Mouse (Mus musculus) midbrain, postnatal 0 days (tissue): ENCODE results near the gene Clcf1. TPM values are rescaled to one million over a fixed set of nuclear protein-coding genes. Genes with fewer than 3 reads are reported as not detected.

ENCODE experiments used
- ATAC-seq: fragments of 200-750 bp; cut with Nextera tagmentation; 2 replicates; pipeline ENCODE4 v1.8.0; 2017; ENCODE audit warnings: moderate number of reproducible peaks, mild to moderate bottlenecking, moderate TSS enrichment, moderate library complexity; ENCODE audit not compliant: low FRiP score
- DNase-seq: peaks from one replicate; pipeline ENCODE4 v3.0.0-alpha.2; 2015; ENCODE audit warnings: low spot score
- H3K27ac ChIP-seq: fragments of 300-500 bp; sonication (generic); 2 replicates; pipeline ENCODE4 v1.5.1; 2014; ENCODE audit warnings: low read depth, mild to moderate bottlenecking, low read length, mixed read lengths
- H3K27me3 ChIP-seq: fragments of 300-500 bp; sonication (generic); 2 replicates; pipeline ENCODE4 v1.6.1; 2014; ENCODE audit warnings: low read length, control low read depth, mixed read lengths; ENCODE audit not compliant: insufficient read depth
- H3K36me3 ChIP-seq: fragments of 300-500 bp; sonication (generic); 2 replicates; pipeline ENCODE4 v1.6.1; 2014; ENCODE audit warnings: low read length, control low read depth, mixed read lengths; ENCODE audit not compliant: insufficient read depth
- H3K4me1 ChIP-seq: fragments of 300-500 bp; sonication (generic); 2 replicates; pipeline ENCODE4 v1.6.1; 2014; ENCODE audit warnings: mild to moderate bottlenecking, control low read depth, antibody characterized with exemption, low read length, mixed read lengths; ENCODE audit not compliant: insufficient read depth
- H3K4me2 ChIP-seq: fragments of 300-500 bp; sonication (generic); 2 replicates; pipeline ENCODE4 v1.6.1; 2014; ENCODE audit warnings: low read depth, mild to moderate bottlenecking, low read length, mixed read lengths; ENCODE audit not compliant: poor library complexity, severe bottlenecking
- H3K4me3 ChIP-seq: fragments of 300-500 bp; sonication (generic); 2 replicates; pipeline ENCODE4 v1.5.1; 2014; ENCODE audit warnings: low read depth, mild to moderate bottlenecking, low read length, moderate library complexity
- H3K9ac ChIP-seq: fragments of 300-500 bp; sonication (generic); replicated peaks from 2 replicates; pipeline ENCODE4 v1.6.1; 2014; ENCODE audit warnings: mild to moderate bottlenecking, low read length, moderate library complexity, mixed read lengths; ENCODE audit not compliant: poor library complexity, severe bottlenecking
- H3K9me3 ChIP-seq: fragments of 300-500 bp; sonication (generic); 2 replicates; pipeline ENCODE4 v1.6.1; 2016; ENCODE audit warnings: low read length, control low read depth
- CTCF ChIP-seq: IDR thresholded peaks from 2 replicates; pipeline ENCODE4 v1.5.1; 2016; ENCODE audit warnings: antibody characterized with exemption, mild to moderate bottlenecking
- WGBS: fragments of 180-500 bp; shearing (Covaris S2); extraction: QIAGEN DNeasy Blood & Tissue Kit; methylation state at CpG from one replicate; pipeline ENCODE4 v1.1.7; 2014; 5-methylcytosine and 5-hydroxymethylcytosine counted together
- polyA plus RNA-seq: library from polyadenylated mRNA; unstranded; fragments of >200 nt; fragmentation: Nextera tagmentation; extraction: Ambion mirVana; gene quantifications from 2 replicates; pipeline ENCODE4 v1.2.1, GENCODE M21; 2015
- total RNA-seq: library from RNA; depleted of rRNA; stranded (reverse); fragments of >200 nt; gene quantifications from 2 replicates; pipeline ENCODE4 v1.2.3, GENCODE M21; 2014

Gene Clcf1
- total and polyA plus RNA-seq, 2 experiments from 2014 or later, result 0.44 to 0.99 TPM

GRCm38 (mm10) chr19:4213524-4213974 lies 489 bp upstream of the Clcf1 start:
- no peak overlapping the region for H3K9ac ChIP-seq
- H3K4me3 ChIP-seq, result no peak overlapping the region
- 8% methylated on average over 9 of the region's 9 CpGs for WGBS
- ATAC-seq, result no peak
- H3K36me3 ChIP-seq, result no peaks in the 10 kb centered on the region
- no peak overlapping the region for H3K27ac ChIP-seq
- peak overlapping the region; percentile 91; the same call in 1 of the 2 replicates for H3K4me2 ChIP-seq
- no peaks in the 10 kb centered on the region for H3K9me3 ChIP-seq
- DNase-seq, result no peak
- H3K4me1 ChIP-seq, result peaks cover 7% of the 10 kb centered on the region; the same call in 1 of the 2 replicates
- H3K27me3 ChIP-seq, result peaks cover 44% of the 10 kb centered on the region
- no peak for TF ChIP-seq CTCF

DNA sequence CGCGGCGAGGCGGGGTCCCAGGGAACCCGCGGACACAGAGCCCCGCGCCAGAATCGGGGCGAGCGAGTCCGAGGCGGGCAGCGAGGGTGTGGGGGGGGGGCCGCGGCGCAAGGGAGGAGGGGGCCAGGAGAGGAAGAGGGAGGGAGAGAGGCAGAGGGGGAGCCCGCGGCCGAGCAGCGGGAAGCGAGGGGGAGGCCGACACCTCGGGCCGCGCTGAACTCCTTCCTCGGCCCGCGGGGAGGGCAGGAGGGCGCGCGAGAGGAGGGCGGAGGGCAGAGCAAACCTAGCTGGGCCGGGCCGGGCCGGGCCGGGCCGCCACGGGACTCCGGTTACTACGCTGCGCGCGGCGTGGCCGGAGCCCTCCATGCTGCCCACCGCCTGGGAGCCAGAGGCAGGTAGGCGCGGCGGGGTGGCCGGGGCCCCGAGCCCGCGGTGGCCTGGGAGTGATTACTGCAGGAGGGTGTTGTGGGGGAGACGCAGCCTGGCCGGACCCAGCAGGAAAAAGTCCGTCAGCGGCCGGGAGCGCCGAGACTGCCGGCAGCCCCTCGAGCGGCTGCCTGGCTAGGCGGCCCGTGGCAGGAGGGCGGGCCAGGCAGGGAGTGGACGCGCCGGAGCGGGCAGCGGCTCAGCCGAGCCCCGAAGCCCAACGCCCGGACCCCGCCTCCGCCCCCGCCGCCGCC lies 873 bp downstream of the Clcf1 start:
- Histone ChIP-seq H3K36me3 (no peaks in the 10 kb centered on the region), H3K4me2 (peak overlapping the region; percentile 91), H3K27me3 (peaks cover 44% of the 10 kb centered on the region), H3K9me3 (no peaks in the 10 kb centered on the region), H3K4me3 (peak overlapping the region; percentile 39), H3K9ac (peak overlapping the region; percentile 59), H3K27ac (no peak overlapping the region), H3K4me1 (peaks cover 7% of the 10 kb centered on the region; the same call in 1 of the 2 replicates)
- no peak for TF ChIP-seq CTCF
- DNase-seq (no peak), ATAC-seq (0 out of 2 replicates have a peak, but pooled peaks have one; percentile 24)
- 0% methylated on average over 44 of the region's 81 CpGs for WGBS

DNA sequence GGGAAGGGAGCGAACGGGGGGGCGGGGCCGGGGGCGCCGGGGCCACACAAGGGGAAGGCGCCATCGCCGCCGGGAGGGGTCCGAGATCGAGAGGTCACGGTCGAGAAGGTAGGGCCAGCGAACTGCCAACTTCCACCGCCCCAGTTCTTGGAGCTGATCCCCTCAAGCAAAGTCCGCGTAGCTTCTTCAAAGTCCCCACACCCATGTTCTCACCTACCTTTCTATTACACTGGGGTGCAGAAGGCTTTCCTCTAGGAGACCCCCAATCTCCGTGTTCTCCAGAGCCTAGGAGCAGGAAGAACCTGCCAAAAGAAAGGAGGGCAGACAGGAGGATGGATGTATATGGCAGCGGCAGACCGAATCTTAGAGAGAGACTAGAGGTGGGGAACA lies 1.4 kb downstream of the Clcf1 start:
- no peak for TF ChIP-seq CTCF
- DNase-seq, result no peak
- Histone ChIP-seq H3K27me3 (peaks cover 44% of the 10 kb centered on the region), H3K27ac (no peak overlapping the region), H3K4me2 (peak overlapping the region; percentile 91), H3K4me1 (peaks cover 7% of the 10 kb centered on the region; the same call in 1 of the 2 replicates), H3K4me3 (peak overlapping the region; percentile 39), H3K9me3 (no peaks in the 10 kb centered on the region), H3K9ac (peak overlapping the region; percentile 59), H3K36me3 (no peaks in the 10 kb centered on the region)
- 7% methylated on average over 13 of the region's 21 CpGs for WGBS
- no peak for ATAC-seq

GRCm38 (mm10) chr19:4216041-4216685 lies 2.1 kb downstream of the Clcf1 start:
- no peaks in the 10 kb centered on the region for H3K9me3 ChIP-seq
- H3K4me3 ChIP-seq, result 0 out of 2 replicates have a peak overlapping the region, but pooled peaks have one; percentile 2
- no peaks in the 10 kb centered on the region for H3K36me3 ChIP-seq
- peak; percentile 72 for TF ChIP-seq CTCF
- no peak overlapping the region for H3K27ac ChIP-seq
- DNase-seq (peak; percentile 65), ATAC-seq (no peak)
- peaks cover 7% of the 10 kb centered on the region; the same call in 1 of the 2 replicates for H3K4me1 ChIP-seq
- H3K4me2 ChIP-seq, result peak overlapping the region; percentile 9; the same call in 1 of the 2 replicates
- H3K9ac ChIP-seq, result no peak overlapping the region
- 20% methylated on average over 14 of the region's 14 CpGs for WGBS
- peaks cover 44% of the 10 kb centered on the region for H3K27me3 ChIP-seq

- H3K4me2 ChIP-seq, result no peak overlapping the region
- WGBS, result 16% methylated on average over 5 of the region's 5 CpGs
- no peak overlapping the region for H3K9ac ChIP-seq
- DNase-seq (no peak), ATAC-seq (no peak)
- no peak overlapping the region for H3K4me3 ChIP-seq
- H3K36me3 ChIP-seq, result no peaks in the 10 kb centered on the region
- TF ChIP-seq CTCF, result no peak
- no peaks in the 10 kb centered on the region for H3K9me3 ChIP-seq
- H3K27me3 ChIP-seq, result peaks cover 35% of the 10 kb centered on the region
- no peak overlapping the region for H3K27ac ChIP-seq
- H3K4me1 ChIP-seq, result peaks cover 7% of the 10 kb centered on the region; the same call in 1 of the 2 replicates
Observed at GRCm38 (mm10) chr19:4217140-4217539, 3.1 kb downstream of the Clcf1 start.

- ATAC-seq, result no peak
- H3K9ac ChIP-seq, result no peak overlapping the region
Observed at GRCm38 (mm10) chr19:4217855-4218254, 3.8 kb downstream of the Clcf1 start.

More at GRCm38 (mm10) chr19:4217855-4218254, 3.8 kb downstream of the Clcf1 start:
- no peak overlapping the region for H3K4me2 ChIP-seq
- no peaks in the 10 kb centered on the region for H3K36me3 ChIP-seq
- H3K4me3 ChIP-seq, result no peak overlapping the region
- DNase-seq, result no peak
- peaks cover 7% of the 10 kb centered on the region; the same call in 1 of the 2 replicates for H3K4me1 ChIP-seq
- WGBS, result 42% methylated on average over 3 of the region's 3 CpGs
- H3K27ac ChIP-seq, result no peak overlapping the region
- H3K27me3 ChIP-seq, result peaks cover 32% of the 10 kb centered on the region
- H3K9me3 ChIP-seq, result no peaks in the 10 kb centered on the region
- TF ChIP-seq CTCF, result no peak
